Mouse (Mus musculus) forelimb bud, embryonic 11.5 days (tissue): ENCODE measurements around the gene Dtnb.
A peak's percentile ranks its signal among the peaks of the same experiment; 100 is the strongest.

Source experiments
- DNase-seq: peaks from one replicate; pipeline ENCODE4 v3.0.0-alpha.2; 2012; ENCODE audit warnings: low read depth, low spot score

Dtnb gene

GRCm38 (mm10) chr12:3572581-3573397 lies 608 bp downstream of the Dtnb start:
- DNase-seq = peak; percentile 48

GRCm38 (mm10) chr12:3573410-3573809 lies 1.2 kb downstream of the Dtnb start:
- no peak for DNase-seq

- DNase-seq = no peak
Observed at GRCm38 (mm10) chr12:3574670-3575069, 2.5 kb downstream of the Dtnb start.

DNA sequence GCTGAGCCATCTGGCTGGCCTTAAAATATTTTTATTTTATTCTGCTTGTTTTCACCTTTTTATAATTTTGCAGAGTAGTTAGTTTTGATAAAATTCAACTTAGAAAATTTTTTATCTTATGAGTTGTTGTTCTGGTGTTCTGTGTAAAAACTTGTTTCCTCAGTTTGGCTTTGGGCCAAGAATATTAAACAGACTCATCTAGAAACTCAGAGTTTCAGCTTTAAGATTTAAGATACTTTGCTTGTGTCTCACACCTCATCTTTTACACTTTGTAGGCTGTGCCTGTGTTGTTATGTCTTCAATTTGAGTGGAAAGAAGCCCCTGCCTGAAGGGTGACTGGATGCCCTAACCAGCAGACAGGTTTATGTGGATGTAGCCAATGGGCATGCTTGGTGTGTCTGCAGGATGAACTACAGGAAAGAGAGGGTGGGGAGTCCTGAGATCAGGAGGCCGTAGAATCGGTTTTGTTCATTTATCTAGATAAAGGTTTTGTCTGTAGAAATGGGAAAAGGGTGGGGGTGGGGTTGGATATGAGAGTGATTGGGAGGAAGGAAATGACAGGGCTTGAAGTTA lies 7.9 kb downstream of the Dtnb start:
- DNase-seq = no peak

DNA sequence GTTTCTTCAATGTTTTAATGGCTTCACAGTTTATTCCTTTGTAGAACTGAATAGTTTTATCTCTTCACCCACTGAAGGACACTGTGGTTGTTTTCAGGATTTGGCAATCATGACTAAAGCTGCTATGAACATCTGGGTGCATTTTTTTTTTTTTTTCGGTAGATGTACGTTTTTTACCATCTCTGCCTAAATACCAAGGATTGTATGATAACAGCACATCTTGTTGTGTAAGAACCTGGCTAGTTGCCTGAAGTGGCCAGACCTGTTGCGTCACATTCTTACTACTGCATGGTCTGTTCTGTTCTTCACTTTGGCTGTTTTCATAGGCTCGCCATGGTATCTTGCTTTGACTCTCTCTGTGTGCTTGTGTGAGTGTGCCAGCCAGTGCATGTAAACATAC lies 10.4 kb downstream of the Dtnb start:
- DNase-seq = no peak

GRCm38 (mm10) chr12:3585525-3585924 lies 13.3 kb downstream of the Dtnb start:
- no peak for DNase-seq

DNA sequence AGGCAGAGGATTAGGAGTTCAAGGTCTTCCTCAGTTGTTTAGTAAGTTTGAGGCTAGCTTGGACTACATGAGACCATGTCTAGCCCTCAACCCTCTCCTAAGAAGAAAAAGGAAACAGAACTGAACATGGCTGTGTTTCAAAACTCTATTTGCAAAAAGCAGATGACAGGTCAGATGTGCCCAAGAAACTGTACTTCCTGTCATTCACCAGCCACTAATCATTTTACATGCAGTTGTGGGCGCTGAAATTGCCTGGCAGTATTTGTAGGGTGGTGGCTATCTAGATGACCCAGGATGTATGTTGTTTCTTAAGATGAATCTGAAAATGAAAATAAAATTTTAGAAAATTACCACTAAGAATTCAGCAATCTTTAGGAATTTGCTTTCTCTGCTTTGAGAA lies 14.8 kb downstream of the Dtnb start:
- no peak for DNase-seq

- no peak for DNase-seq
Observed at GRCm38 (mm10) chr12:3590039-3590438, 17.9 kb downstream of the Dtnb start.

- DNase-seq = no peak
Observed at GRCm38 (mm10) chr12:3591595-3591994, 19.4 kb downstream of the Dtnb start.

DNA sequence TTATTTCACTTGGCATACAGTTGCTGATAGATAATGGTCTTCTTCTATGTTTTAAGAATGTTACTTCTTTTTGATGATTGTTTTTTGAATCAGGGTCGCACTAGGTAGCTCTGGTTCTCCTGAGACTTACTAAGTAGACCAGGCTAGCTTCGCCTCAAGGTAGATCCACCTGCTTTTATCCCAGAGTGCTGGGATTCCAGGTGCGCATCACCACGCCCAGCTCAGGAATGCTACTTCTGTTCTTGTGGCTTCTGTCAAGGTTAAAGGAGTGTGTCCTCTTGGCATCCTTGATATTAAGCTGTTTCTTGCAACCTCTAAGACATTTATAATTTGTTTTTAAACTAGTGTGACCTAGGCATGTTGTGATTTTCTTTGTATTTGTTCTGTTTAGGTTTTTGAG lies 30.6 kb downstream of the Dtnb start:
- DNase-seq = no peak

- DNase-seq = no peak
Observed at GRCm38 (mm10) chr12:3606202-3606601, 34.0 kb downstream of the Dtnb start.

DNA sequence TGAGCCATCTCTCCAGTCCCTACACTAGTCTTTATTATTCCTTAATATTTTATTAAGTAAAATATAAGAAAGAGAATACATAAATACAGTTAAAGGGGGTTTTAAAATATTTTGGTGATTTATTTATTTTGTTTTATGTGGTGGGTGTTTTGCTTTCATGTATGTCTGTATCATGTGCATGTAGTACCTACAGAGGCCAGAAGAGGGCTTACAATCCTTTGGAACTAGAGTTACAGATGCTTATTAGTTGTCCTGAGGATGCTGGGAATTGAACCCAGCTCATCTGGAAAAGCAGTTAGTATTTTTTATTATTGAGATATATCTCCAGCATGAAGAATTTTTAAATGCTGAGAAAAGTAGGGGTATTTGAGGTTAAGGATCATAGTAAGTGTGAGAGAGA lies 37.6 kb downstream of the Dtnb start:
- DNase-seq = peak; percentile 26

GRCm38 (mm10) chr12:3611871-3612270 lies 39.7 kb downstream of the Dtnb start:
- peak; percentile 60 for DNase-seq

- no peak for DNase-seq
Observed at GRCm38 (mm10) chr12:3615041-3615440, 42.9 kb downstream of the Dtnb start.

DNA sequence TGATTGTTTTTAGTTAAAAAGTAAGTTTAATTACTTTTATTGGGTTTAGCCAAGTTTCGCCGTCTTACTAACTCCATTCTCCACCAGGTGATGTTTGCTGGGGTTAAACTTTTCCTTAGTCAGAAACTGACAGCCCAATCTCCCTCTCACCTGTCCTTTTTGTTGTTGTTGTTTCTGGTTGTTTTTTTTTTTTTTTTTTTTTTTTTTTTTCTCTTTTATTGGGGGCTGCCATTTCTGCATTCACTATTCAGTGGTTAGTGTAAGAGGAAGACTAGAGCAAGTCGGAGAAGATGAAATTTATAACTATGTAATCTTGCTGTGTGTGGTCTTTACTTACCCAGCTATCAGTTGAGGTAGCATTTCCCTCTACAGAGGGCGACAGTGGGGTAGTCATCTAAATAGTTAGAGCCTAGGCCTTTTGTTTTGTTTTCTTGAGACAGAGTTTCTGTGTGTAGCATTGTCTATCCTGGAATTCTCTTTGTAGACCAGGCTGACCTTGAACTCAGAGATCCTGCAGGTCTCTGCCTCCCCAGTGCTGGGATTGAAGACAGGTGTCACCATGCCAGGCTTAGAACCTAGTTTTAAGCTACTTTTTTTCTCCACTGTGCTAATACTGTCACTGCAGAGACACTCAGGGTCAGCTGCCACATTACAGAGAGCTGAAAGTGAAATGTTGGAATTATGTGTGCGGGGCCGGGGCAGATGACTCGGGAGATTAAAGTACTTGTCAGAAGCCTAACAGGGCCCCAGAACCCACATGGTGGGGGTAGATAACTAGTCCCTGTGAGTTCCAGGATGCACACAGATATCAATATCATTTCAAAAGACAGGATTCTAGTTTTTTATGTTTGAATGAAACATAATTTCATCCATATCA lies 46.2 kb downstream of the Dtnb start:
- DNase-seq = no peak

GRCm38 (mm10) chr12:3619021-3619367 lies 46.8 kb downstream of the Dtnb start:
- DNase-seq = no peak

- no peak for DNase-seq
Observed at GRCm38 (mm10) chr12:3626880-3627279, 54.7 kb downstream of the Dtnb start.

DNA sequence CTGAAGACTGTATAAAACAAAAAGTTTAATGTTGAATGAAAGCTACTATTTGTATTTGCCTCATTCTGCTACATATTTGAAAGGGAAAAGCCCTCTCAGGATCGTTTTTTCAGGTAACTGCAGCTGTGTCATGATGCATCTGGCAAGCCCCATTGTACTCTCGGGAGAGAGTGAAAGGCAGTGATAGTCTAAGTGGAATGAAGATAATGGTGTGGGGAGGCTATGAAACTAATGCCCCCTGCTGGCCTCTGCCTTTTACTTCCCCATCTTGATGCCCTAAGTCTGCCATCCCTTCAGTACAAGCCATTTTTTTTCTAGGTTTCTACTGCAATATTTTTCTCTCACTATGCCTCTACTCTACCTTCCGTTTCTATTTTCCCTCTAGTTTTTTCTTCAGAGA lies 69.8 kb downstream of the Dtnb start:
- no peak for DNase-seq

DNA sequence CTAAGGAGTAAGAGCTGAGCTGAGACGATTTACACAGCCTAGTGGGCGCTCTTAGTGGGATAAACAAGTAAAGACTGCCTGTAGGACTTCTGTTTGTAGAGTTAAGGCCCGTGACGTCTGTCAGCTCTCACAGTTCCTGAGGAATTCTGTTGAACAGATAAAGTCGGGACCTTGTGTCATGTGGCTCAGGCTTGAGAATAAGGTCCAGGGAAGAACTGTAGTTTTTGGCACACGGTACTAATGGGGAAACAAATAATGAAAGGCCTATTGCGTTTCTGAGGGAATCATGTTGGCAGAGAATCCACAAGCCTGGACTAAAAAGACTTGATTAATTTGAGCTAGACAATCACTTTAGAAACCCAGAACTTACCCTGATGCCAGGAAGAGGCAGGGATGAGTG lies 84.6 kb downstream of the Dtnb start:
- no peak for DNase-seq

DNA sequence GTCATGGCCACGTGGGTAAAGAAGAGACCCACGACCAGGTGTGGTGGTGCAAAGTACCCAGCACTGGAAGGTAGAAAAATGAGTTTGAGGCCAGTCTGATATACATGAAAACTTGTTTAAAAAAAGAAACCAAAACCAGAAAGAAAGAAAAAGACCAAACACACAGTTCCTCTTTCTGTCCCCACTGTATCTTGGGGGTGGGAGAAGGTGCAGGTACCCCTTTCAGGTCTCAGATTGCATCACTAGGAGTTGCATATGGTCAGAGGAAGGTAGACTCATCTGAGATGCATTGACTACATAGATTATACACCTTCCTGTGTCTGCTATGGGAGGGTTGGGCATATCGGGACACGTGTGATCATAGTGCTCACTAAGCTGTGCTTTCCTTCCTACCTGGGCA lies 85.1 kb downstream of the Dtnb start:
- no peak for DNase-seq

- no peak for DNase-seq
Observed at GRCm38 (mm10) chr12:3657786-3658185, 85.6 kb downstream of the Dtnb start.

GRCm38 (mm10) chr12:3659554-3660311 lies 87.6 kb downstream of the Dtnb start:
- DNase-seq = no peak
